Mouse (Mus musculus): Measurements from ENCODE around the gene Prdm5. TPM values are rescaled to one million over a fixed set of nuclear protein-coding genes. Genes with fewer than 3 reads are reported as not detected.

Prdm5 gene
- total RNA-seq, 2 experiments from 2014 or later: 22.2 to 26.6 TPM

DNA sequence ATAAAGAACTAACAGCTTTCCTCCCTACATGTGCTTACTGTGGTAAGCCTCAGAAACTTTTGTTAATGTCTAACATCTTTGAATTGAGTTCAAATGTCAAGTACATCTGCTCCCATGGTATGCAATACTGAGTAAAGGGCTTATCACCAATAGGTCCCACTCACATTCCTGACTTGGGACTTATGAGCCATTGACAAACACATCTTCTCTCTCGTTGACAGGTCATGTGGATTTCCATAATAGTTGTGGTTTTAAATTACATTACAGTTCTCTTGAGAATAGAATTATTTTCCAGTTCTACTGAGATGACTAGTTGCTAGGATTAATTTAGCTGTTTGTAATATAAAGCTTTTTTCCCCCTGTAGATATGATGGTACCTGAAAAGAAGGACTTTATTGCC lies 49.9 kb downstream of the Prdm5 start:
- DNase-seq (ENCODE audit: low spot score in 2 of 2): no peak

DNA sequence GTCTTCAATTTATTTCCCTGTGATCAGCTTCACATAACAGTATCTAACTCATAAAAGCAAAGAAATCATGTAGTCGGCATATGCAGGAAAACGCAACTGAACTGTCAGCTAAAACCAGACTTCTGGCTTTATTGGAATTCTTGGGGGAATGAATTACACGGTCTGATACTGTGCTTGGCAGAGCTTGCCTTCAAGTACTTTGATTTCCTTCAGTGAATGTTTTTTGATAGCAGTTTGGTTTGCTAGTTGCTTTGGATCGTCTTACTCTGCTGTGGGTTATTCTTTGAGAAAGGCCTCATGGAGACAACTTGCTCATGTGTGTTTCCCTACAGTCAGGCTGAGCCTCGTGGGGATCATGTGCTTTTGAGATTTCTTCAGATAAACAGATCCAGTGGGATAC lies 52.7 kb downstream of the Prdm5 start:
- DNase-seq (ENCODE audit: low spot score in 2 of 2): no peak

DNA sequence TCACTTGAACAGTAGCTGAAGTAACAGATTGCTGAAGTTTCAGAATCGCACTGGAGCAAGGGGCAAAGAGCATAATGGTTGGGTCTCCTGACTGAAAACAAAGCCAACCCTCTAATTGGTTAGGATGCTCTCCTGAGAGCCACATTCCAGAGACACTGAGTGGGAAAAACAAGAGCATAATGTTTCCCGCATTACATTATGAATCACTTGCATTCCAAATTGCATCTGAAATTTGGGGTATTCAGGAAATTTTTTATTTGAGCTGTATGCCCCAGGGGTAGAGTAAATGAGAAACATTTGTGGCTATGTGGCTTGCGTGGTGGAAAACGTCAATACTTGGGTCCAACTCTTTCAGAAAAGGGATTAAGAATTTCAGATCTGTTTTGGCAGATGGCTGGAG lies 55.2 kb downstream of the Prdm5 start:
- DNase-seq (ENCODE audit: low spot score in 2 of 2): no peak

DNA sequence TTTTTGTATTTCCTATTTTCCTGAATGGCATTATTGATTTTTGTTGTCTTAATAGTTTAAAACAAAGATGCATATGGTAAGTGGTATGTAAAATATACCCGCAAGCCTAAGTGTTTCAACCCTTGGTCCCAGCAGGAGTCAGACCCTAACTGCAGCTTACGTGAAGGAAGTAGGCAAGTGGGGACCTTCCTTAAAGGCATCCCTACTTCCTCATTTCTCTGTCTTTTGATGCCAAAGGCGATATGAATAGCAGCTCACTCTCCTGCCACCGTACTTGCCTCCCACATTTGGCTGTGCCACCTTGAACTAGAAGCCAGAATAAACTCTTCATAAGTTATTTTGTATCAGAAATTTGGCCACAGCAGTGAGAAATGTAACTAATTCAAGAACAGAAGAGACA lies 63.8 kb downstream of the Prdm5 start:
- no peak for DNase-seq (ENCODE audit: low spot score in 2 of 2)

DNA sequence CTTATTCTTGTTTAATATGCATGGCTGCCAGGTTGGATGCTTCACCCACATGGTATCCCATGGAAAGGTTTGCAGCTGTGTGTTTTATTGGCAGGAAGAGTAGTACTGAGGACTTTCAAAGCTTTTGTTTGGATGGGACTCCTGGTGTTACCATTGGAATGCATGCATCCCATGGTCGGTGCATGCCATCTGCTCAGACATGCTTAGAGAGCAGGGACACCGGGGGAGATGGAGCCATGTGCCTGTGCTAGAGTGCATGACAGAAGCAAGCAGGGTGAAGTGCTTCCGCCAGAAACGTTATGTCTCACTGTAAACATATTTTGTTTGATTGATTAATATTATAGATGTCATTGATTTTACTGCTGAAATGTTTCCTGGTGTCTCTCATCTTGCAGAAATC lies 70.3 kb downstream of the Prdm5 start:
- DNase-seq (ENCODE audit: low spot score in 2 of 2): no peak

DNA sequence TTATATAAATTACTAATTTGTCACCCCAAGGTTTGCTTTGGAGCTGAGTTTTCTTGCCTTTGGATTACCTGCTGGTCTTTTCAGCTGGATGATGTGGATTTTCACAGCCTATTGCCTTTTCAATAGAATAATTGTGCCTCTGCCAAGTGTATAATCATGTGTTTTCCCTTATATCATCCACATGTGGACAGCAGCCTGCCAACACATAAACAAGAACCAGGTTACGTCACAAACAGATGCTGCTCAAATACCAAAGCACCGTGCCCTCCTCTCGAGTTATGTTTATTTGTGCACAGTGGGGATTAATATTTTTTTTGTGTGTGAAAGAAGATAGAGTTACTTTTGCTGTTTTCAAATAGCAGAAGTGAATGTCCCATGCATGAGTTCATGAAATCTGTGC lies 70.9 kb downstream of the Prdm5 start:
- DNase-seq (ENCODE audit: low spot score in 2 of 2): no peak

DNA sequence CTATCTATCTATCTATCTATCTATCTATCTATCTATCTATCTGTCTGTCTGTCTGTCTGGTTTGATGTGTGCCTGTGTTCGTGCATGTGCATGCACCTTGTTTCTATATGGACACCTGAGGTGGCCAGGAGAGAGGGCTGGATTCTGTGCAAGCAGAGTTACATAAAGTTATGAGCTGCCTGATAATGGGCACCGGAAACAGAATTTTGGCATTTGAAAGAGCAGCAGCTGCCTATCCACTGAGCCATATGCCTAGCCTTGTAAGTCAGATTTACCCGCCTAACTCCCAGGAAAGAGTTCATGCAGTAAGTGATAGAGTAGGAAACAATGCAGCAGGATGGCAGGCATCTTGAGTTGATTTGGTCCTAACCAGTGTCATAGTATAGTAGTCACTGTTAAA lies 71.4 kb downstream of the Prdm5 start:
- DNase-seq (ENCODE audit: low spot score in 2 of 2): no peak

DNA sequence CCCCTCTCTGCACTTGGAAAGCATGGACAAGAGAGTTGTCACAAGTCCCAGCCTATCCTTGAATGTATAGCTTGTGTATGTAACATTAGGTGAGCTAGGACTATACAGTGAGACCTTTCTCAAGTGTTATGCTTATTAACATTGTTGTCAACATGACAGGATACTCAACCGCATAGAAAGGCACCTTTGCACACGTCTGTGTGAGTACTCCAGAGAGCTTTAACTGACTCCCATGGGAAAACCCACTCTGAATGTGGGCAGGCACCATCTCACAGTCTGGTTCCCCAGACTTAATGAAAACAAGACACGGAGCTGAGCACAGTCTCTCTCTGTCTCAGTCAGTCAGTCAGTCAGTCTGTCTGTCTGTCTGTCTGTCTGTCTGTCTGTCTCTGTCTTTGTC lies 75.2 kb downstream of the Prdm5 start:
- DNase-seq (ENCODE audit: low spot score in 2 of 2): no peak

DNA sequence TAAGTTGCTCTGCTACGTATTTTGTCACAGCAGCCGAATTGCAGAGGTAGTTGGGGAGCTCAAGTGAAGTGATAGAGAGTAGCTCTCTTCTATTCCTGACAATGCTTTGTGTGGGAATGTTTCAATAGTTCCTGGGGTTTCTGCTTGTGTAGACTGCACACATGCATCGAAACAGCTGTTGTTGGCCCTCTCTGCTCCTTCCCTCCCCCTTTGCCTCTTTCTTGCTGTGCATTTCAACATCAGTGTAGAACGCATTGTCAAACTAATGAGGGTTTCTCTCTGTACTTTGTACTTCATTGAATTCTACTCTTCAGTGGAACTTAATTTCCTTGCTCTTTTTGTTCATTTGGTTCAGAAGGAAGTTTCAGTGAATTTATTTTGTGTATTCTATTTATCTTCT lies 75.8 kb downstream of the Prdm5 start:
- DNase-seq (ENCODE audit: low spot score in 2 of 2): no peak

DNA sequence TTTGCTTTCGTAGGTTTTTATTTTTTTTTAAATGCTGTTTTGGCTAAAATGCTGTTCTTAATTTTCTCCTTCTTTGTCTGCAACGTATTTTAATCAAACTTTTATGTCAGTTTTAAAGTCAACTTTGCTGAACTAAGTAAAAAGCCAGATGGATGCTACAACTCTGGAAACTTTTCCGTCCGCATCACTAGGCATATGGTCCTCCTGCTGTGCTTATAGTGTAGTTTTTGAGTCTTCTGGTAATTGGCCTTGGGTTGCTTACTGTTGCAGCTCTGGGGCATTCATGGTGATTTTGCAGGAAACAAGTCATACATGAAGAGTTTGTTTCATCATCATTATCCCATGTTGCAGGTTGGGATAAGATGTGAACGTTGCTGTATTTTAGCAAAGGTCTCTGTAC lies 81.8 kb downstream of the Prdm5 start:
- no peak for DNase-seq (ENCODE audit: low spot score in 2 of 2)

DNA sequence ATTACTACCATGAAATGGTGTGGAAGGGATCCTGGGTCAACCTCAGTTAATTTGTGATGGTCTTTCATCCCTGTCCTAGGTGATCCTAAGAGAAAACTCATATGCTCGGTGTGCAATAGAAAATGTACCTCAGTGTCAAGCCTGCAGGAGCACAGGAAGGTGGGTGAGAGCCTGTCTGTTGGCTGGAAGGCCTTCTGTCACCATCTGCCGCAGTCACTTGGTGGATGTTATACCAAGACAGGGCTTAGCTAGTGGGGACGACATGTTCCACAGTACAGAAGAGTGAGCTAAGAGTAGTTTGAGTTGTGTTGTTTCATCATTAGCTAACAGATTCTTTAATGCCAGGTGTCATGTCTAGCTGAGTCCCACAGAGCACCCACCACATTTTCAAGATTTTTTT lies 84.0 kb downstream of the Prdm5 start:
- DNase-seq (ENCODE audit: low spot score in 2 of 2): no peak

DNA sequence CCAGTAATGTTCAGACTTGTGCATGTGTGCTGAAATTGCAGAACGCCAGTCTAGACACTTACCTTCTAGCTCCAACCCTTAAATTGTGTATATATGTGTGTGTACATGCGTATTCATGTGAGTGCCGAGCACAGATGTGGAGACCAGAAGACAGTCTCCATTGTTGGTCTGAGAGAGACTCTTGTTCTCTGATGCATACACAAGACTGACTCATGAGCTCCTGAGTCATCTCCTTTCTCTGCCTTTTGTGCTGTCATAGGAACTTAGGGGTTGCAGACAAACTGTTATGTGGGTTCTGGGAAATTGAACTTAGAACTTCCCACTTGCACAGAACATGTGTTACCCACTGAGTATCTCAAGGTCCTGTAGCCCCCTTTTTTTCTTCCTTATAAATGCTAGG lies 85.4 kb downstream of the Prdm5 start:
- DNase-seq (ENCODE audit: low spot score in 2 of 2): no peak

DNA sequence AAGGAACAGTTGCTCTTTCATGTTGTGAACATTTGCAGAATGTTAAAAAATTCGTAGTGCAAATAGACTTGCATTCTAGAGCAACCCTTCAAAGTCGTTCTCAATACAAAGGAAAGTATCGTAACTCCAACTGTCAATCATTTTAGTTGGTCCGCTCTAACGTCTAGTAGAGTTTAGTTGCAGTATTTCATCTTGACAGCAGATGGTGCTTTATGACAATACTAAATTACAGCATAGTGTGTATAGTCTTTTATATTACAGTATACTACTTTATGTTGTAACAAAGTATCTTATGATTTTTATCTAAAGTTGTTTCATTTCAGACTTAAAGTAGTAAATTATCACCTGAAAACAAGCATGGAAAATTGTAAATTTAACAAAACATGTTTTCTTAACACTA lies 86.1 kb downstream of the Prdm5 start:
- DNase-seq (ENCODE audit: low spot score in 2 of 2): no peak

DNA sequence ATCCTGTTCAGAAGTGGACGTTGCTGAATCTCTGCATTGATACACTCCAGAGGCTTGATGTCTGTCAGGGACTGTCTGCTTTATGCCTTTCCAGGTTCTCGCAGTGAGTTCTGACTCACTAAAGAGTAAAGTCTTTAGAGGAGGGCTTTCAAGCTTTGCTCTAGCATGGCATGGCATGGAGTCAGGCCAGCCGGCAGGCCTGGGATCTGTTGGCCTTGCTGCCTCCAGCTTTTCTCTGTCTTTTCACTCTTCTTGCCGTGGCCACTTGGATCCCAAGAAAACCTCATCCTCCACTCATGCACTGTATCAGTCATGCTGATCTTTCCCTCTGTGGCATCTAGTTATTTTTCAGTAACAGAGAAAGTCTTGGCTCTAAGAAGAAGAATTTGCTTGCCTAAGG lies 87.1 kb downstream of the Prdm5 start:
- no peak for DNase-seq (ENCODE audit: low spot score in 2 of 2)

DNA sequence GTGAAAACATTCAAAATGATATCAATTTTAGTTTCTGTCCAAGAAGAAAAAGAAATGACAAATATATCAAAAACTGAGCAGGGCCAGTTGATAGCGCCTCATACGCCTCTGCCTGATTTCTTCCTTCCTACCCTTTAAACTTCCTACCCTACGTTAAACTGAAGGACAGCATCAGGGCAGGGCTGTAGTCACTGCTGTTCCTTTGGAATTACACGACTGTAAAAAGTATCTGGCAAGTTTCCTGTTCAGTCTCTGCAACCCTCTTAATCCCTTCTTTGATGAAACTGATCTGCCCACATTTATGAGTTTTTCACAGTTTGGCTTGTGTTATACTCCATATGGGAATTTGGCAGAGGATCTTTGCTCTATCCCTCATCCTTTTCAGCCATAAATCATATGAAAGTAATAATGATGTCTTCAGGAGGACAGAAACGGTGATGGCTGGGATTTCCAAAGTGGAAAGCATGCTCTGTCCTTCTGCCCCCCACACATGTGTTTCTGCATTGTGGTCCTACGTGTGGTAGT lies 93.0 kb downstream of the Prdm5 start:
- DNase-seq (ENCODE audit: low spot score in 2 of 2): no peak

DNA sequence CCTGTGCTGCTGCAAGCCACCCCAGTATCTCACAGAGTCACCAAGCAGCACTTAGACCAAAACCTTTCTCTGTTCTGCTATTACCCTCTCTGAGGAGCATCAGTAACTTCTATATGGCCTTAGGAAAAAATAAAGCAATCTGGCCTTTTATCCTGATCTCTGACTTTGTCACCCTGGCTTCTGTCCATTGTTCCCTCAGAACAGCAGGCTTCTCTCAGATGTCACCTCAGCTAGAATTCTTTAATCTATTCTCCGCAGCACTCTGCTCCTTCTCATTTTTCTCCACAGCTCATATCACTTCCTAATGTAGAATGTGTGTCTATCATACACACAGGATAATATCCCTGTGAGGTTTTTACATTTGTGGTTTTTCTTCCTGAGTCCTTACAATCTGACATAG lies 99.5 kb downstream of the Prdm5 start:
- no peak for DNase-seq (ENCODE audit: low spot score in 2 of 2)

DNA sequence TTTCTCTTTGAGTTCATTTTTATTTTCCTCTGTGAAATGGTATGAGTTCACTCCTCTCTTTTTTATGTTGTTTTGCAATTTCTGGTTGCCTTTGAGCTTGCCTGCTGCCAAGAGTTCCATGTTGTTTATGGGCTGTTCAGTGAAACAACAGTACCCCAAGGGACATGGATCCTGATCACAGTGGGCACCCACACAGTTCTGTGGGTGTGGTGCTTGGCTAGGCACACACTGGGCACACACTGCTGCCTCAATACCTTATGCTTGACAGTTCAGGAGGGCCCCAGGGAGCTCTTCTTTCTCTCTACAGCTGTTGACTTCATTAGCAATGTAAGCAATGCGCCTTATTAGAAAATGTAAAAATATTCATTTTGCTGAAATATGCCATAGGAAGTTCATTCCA lies 110.0 kb downstream of the Prdm5 start:
- no peak for DNase-seq (ENCODE audit: low spot score in 2 of 2)

DNA sequence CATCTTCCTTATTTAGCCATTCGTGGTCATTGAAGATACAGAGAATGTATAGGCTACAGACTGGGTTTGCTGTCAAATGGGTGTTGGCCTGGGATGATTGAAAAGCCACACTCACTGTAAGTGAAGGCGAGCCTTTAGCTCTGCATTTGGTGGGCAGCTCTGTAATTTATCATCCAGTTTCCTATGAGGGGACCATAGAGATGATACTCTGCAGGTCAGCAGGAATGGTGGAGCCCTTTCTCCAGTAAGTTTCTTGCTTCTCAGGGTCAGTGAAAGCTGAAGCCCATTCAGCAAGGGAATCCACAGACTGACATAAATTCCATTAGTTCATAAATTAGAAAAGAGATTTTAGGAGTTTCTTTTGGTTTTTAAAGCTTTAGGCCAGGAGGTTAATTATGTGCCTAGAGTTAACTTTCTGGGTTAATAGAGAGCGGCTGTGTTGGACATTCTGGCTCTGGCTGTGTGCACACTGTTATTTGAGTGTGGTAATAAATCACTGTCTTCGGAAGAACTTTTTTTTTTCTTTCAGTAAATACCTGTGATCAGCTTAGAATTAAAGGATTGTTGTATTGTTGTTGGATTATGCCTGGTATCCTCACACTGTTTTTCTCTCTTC lies 113.4 kb downstream of the Prdm5 start:
- DNase-seq (ENCODE audit: low spot score in 2 of 2): no peak

DNA sequence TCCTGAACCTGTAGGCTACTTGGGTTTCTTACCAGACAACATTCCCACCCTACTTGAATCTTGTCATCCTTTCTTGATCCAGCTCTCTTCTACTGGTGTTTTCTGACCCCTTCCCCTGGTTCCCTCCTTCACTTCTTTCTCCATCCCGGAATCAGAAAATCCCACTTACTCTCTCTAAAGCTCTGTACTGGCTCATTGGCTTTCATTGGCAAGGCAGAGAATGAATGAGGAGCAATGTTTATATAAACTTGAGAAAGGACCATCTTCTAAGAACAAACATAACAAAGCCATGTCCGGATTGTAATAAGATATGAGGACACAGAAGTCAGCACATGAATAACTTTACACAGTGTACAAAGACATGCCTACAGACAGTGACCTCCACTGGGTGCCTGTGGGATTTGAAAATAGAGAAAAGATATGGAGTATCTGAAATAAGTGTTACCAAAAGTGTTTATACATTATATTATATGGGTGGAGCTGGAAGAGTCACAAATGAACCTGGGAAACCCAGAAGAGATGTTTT lies 127.9 kb downstream of the Prdm5 start:
- no peak for DNase-seq (ENCODE audit: low spot score in 2 of 2)

DNA sequence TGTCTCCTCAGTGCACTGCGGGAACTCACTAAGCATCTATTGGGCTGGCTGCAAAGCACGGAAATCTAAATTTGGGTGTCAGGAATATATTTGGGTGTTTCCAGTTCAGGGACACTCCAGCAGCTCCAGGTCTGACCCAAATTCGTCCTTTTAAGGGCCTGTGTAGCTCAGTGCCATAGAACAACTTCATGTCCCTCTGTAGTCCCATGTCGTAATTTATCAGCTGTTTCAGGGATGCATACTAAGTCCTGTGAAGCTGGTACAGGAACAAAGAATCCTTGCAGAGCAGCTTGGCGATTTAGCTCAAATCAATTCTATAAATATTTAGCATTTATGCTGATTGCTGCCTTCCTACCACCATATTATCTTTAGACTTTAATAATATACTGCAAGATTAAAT lies 136.6 kb downstream of the Prdm5 start:
- DNase-seq (ENCODE audit: low spot score in 2 of 2): no peak

DNA sequence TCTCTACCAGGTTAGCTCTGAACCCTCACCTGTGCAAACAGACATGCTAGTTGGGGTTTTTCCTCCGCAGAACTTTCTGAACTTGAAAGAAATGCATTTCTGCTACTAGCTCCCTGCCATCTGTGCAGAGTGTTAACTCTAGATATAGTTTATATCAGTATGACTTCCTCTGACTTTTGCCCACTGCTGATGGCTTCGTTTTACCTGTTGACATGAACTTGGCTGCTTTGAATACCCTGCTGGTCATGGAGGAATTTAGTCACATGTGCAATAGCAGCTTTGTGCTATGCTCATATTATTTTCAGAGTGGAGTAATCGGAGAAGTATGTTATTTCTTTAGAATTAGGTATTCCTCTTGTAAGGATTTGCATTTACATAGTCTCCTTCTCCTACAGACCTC lies 142.9 kb downstream of the Prdm5 start:
- DNase-seq (ENCODE audit: low spot score in 2 of 2): no peak

DNA sequence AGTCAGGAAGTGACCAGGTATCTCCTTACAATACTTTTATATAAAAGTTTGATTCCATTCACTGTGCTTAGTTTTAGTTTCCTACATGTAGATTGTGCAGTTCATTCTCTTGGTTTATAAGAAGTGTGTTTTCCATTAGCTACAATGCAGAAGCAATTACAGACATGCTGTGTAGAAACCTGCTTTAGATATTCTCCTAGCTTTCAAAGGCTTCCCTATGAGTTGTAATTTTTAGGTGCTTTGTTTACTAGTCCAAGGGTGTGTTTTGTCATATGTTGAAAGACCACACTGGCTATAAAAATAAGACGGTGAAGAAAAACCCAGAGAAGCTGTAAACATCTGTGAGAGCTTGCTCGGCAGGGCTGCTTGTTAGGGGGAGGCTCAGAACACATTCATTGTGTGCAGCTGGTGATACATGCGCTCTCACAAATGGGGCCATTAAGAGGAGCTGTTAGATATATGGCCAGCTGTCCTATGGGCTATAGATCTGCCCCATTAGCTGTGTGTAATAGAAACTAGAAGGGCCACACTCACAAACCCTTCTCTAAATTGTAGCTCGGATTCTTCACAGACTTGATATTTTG lies 144.8 kb downstream of the Prdm5 start:
- no peak for DNase-seq (ENCODE audit: low spot score in 2 of 2)

DNA sequence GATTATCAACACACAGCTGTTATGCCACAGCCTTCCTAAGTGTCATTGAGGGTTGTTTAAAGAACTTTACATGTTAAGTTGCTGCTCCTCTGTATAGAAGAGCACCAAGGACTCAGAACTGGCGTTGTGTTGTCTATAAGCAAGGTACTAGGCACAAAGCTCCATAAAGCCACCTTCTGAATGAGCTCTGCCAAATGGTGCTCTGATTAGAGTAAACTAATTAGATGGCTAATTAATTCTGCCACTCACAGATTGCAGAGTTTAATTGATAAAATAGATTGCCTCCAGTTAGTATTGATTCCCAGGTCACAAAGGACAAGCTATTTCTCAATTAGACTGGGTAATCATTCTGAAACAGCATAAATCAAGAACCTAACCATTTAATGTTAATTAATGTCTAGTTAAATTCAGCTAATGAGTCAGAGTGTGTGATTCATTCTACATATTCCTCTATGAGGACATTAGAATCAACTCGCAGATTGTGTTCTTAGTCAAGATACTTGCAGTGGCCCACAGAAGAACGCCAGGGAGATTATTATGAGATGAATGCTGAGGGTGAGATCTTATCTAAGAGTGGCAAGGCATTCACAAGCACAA lies 147.0 kb downstream of the Prdm5 start:
- DNase-seq (ENCODE audit: low spot score in 2 of 2): no peak
